In the genomic region with DNA sequence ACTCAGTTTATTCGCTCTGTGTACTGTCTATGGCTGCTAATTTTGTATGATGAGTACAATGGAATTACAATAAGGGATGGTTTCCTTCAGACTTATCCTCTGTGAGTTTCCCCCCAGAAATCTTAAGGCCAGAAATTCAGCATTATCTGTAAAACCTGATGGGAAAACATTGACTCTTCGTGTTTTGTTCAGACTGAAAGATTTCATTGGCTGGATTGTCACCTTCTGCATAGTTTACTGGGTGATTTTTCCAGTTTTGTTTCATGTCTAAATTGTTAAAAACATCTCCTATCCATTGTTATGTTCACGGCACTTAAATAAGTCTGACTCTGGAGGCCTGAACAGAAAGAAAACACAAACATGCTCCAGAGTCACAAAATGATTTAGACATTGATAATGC, we compare ENCODE assay signal across 16 mouse cellular contexts.
"Had no signal": no experiment of that assay in that cellular context is flagged by ENCODE, and none has a peak within 500 bp of the region (broad histone marks: within the 10 kb centered on the region; RNA-seq: fewer than 3 reads in every experiment).

No protein-coding gene starts in this region.

- ATAC-seq: intestine, embryonic 16.5 days had no signal

- DNase-seq: kidney, adult 18-20 months; kidney, adult 9 months; kidney, postnatal 14 days; kidney, postnatal 4 days; layer of hippocampus, postnatal 36 days; liver, embryonic 13.5 days; lung, adult 2 months; lung, postnatal 14 days; lung, postnatal 4 days; right cerebral cortex, postnatal 25 days; spleen, adult 18-20 months; thymus, postnatal 25 days had no signal

- H3K4me1 ChIP-seq: liver, embryonic 13.5 days; midbrain, embryonic 12.5 days; stomach, embryonic 15.5 days had no signal

- H3K36me3 ChIP-seq: liver, embryonic 13.5 days; midbrain, embryonic 12.5 days; stomach, embryonic 15.5 days had no signal

- H3K4me2 ChIP-seq: liver, embryonic 13.5 days; midbrain, embryonic 12.5 days; stomach, embryonic 15.5 days had no signal

- H3K9ac ChIP-seq: liver, embryonic 13.5 days; midbrain, embryonic 12.5 days; stomach, embryonic 15.5 days had no signal

- H3K27me3 ChIP-seq: liver, embryonic 13.5 days; midbrain, embryonic 12.5 days; stomach, embryonic 15.5 days had no signal

- H3K4me3 ChIP-seq: left cerebral cortex, adult 2 months; liver, embryonic 13.5 days; midbrain, embryonic 12.5 days; stomach, embryonic 15.5 days had no signal

- H3K9me3 ChIP-seq: liver, embryonic 13.5 days; midbrain, embryonic 12.5 days; stomach, embryonic 15.5 days had no signal

- H3K27ac ChIP-seq: left cerebral cortex, adult 2 months; liver, embryonic 13.5 days; midbrain, embryonic 12.5 days; stomach, embryonic 15.5 days had no signal
